Mouse (Mus musculus) lung, postnatal 0 days (tissue): ENCODE measurements at regions not wholly inside any gene's neighbourhood (a gene's known extent, or its start where the extent isn't known, plus 50 kb on each side); places are given as distances from the start of the nearest gene placed in this dataset.
"Not testable (repeated sequence)": the region's sequence is repeated elsewhere in the genome, so short reads cannot be mapped to it uniquely, and the experiment has no call there.

Experiments
- CTCF ChIP-seq: IDR thresholded peaks from 2 replicates; pipeline ENCODE4 v1.5.1; 2016; ENCODE audit warnings: antibody characterized with exemption, mild to moderate bottlenecking
- EP300 ChIP-seq: IDR thresholded peaks from 2 replicates; pipeline ENCODE4 v1.6.1; 2016; ENCODE audit warnings: antibody characterized with exemption, mild to moderate bottlenecking, control low read depth

GRCm38 (mm10) chr7:60450074-60450603, 310.1 kb upstream of the Snrpn start:
- TF ChIP-seq CTCF, EP300: not testable (repeated sequence)
